Mouse (Mus musculus): ENCODE results near the gene Enpp3. TPM values are rescaled to one million over a fixed set of nuclear protein-coding genes. Genes with fewer than 3 reads are reported as not detected.

The Enpp3 gene
- polyA plus RNA-seq, 1 experiment from 2014 or later, result 4.1 TPM

DNA sequence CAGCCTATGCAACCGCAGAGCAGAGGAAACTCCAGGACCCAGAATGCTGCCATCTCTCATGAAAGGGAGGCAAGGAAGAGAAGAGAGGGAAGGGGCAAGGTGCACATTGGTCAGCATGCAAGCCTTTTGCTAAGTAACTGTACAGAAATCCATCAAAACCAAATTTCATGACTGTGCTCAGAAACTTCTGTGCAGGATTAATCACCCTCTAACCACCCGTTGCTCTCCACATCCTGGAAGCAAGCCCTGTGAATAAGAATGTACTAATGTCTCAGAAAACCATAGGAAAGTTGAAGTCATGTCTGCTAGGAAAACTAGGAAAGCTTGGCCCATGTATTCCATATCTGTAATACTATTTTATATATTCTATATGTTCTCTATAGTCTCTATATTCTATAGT is 103.5 kb downstream of the Enpp3 start:
- H3K4me1 ChIP-seq (ENCODE audit: control insufficient read depth, insufficient read depth, low read length), result no peaks in the 10 kb centered on the region
- ATAC-seq (ENCODE audit: low FRiP score, low TSS enrichment), result no peak
- no peak overlapping the region for H3K4me2 ChIP-seq (ENCODE audit: low read length)
- WGBS, result 88% methylated on average over 2 of the region's 2 CpGs
- no peaks in the 10 kb centered on the region for H3K27me3 ChIP-seq (ENCODE audit: control insufficient read depth, insufficient read depth, low read length)
- H3K9me3 ChIP-seq (ENCODE audit: control insufficient read depth, low read length), result no peaks in the 10 kb centered on the region
- DNase-seq, result no peak
- no peak overlapping the region for H3K9ac ChIP-seq (replicated peaks; ENCODE audit: low read length)
- no peak overlapping the region for H3K27ac ChIP-seq (replicated peaks; ENCODE audit: low read depth, low read length)
- H3K36me3 ChIP-seq (ENCODE audit: control insufficient read depth, insufficient read depth, low read length), result no peaks in the 10 kb centered on the region
- no peak overlapping the region for H3K4me3 ChIP-seq (replicated peaks; ENCODE audit: low read depth, low read length)

- no peak overlapping the region for H3K27ac ChIP-seq (replicated peaks; ENCODE audit: low read depth, low read length)
- H3K36me3 ChIP-seq (ENCODE audit: control insufficient read depth, insufficient read depth, low read length), result no peaks in the 10 kb centered on the region
- DNase-seq (peak; percentile 63), ATAC-seq (ENCODE audit: low FRiP score, low TSS enrichment) (no peak)
- no peaks in the 10 kb centered on the region for H3K9me3 ChIP-seq (ENCODE audit: control insufficient read depth, low read length)
- no peaks in the 10 kb centered on the region for H3K27me3 ChIP-seq (ENCODE audit: control insufficient read depth, insufficient read depth, low read length)
- H3K4me1 ChIP-seq (ENCODE audit: control insufficient read depth, insufficient read depth, low read length), result no peaks in the 10 kb centered on the region
- WGBS, result 79% methylated on average over 2 of the region's 2 CpGs
- H3K4me3 ChIP-seq (replicated peaks; ENCODE audit: low read depth, low read length), result no peak overlapping the region
- H3K9ac ChIP-seq (replicated peaks; ENCODE audit: low read length), result no peak overlapping the region
- no peak overlapping the region for H3K4me2 ChIP-seq (ENCODE audit: low read length)
Measured at GRCm38 (mm10) chr10:24738456-24738855, 104.2 kb downstream of the Enpp3 start.

- no peaks in the 10 kb centered on the region for H3K36me3 ChIP-seq (ENCODE audit: control insufficient read depth, insufficient read depth, low read length)
- no peaks in the 10 kb centered on the region for H3K4me1 ChIP-seq (ENCODE audit: control insufficient read depth, insufficient read depth, low read length)
- H3K4me2 ChIP-seq (ENCODE audit: low read length), result no peak overlapping the region
- H3K9ac ChIP-seq (replicated peaks; ENCODE audit: low read length), result no peak overlapping the region
- ATAC-seq (ENCODE audit: low FRiP score, low TSS enrichment) (no peak), DNase-seq (no peak)
- no peak overlapping the region for H3K4me3 ChIP-seq (replicated peaks; ENCODE audit: low read depth, low read length)
- H3K27ac ChIP-seq (replicated peaks; ENCODE audit: low read depth, low read length), result no peak overlapping the region
- 94% methylated on average over 5 of the region's 5 CpGs for WGBS
- H3K9me3 ChIP-seq (ENCODE audit: control insufficient read depth, low read length), result no peaks in the 10 kb centered on the region
- no peaks in the 10 kb centered on the region for H3K27me3 ChIP-seq (ENCODE audit: control insufficient read depth, insufficient read depth, low read length)
Measured at GRCm38 (mm10) chr10:24735027-24735777, 107.4 kb downstream of the Enpp3 start.

DNA sequence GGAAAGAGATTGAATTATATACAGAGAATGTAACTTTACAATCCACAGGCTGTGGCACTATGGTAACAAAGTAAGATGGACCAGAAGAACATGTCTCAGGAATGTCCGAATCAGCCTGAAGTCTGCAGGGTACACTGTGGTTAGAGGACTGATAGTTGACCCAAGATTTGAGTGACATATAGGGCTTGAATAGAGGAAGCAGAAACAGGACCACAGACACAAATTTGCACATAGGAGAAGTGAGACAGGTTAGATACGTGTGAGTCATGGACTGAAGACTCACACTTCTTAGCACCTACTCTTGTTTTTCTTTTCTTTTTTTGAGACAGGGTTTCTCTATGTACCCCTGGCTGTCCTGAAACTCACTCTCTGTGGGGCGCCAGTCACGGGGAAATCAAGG is 115.1 kb downstream of the Enpp3 start:
- WGBS, result 87% methylated on average over 4 of the region's 4 CpGs
- no peak for ATAC-seq (ENCODE audit: low FRiP score, low TSS enrichment)
- H3K27me3 ChIP-seq (ENCODE audit: control insufficient read depth, insufficient read depth, low read length), result no peaks in the 10 kb centered on the region
- H3K27ac ChIP-seq (replicated peaks; ENCODE audit: low read depth, low read length), result no peak overlapping the region
- no peaks in the 10 kb centered on the region for H3K4me1 ChIP-seq (ENCODE audit: control insufficient read depth, insufficient read depth, low read length)
- H3K4me2 ChIP-seq (ENCODE audit: low read length), result no peak overlapping the region
- H3K4me3 ChIP-seq (replicated peaks; ENCODE audit: low read depth, low read length), result no peak overlapping the region
- no peak for DNase-seq
- no peak overlapping the region for H3K9ac ChIP-seq (replicated peaks; ENCODE audit: low read length)
- H3K9me3 ChIP-seq (ENCODE audit: control insufficient read depth, low read length), result no peaks in the 10 kb centered on the region
- H3K36me3 ChIP-seq (ENCODE audit: control insufficient read depth, insufficient read depth, low read length), result no peaks in the 10 kb centered on the region

DNA sequence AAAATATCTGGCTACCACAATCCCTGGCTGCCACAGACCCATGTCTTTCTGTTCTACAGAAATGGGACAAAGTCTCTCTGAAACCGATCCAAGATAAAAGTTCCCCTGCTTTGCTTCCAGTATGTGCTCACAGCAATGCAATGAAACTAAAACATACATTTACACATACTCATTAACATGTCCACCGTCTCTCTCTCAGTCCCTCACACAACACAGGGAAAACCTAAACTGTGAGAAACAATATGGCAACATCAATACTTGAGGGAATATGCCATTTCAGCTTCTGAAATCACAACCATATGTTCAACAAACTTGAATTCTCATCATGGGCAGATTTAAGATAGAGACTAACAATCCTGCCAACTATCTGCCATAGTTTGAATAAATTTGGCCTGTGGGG is 117.4 kb downstream of the Enpp3 start:
- H3K9ac ChIP-seq (replicated peaks; ENCODE audit: low read length), result no peak overlapping the region
- 92% methylated on average over 2 of the region's 2 CpGs for WGBS
- no peaks in the 10 kb centered on the region for H3K27me3 ChIP-seq (ENCODE audit: control insufficient read depth, insufficient read depth, low read length)
- no peak overlapping the region for H3K4me3 ChIP-seq (replicated peaks; ENCODE audit: low read depth, low read length)
- no peaks in the 10 kb centered on the region for H3K36me3 ChIP-seq (ENCODE audit: control insufficient read depth, insufficient read depth, low read length)
- H3K4me2 ChIP-seq (ENCODE audit: low read length), result no peak overlapping the region
- no peak overlapping the region for H3K27ac ChIP-seq (replicated peaks; ENCODE audit: low read depth, low read length)
- no peak for ATAC-seq (ENCODE audit: low FRiP score, low TSS enrichment)
- no peak for DNase-seq
- no peaks in the 10 kb centered on the region for H3K4me1 ChIP-seq (ENCODE audit: control insufficient read depth, insufficient read depth, low read length)
- H3K9me3 ChIP-seq (ENCODE audit: control insufficient read depth, low read length), result no peaks in the 10 kb centered on the region

Other genes starting within 250 kb of the Enpp3 start
- 1.4 and 2.0 TPM in 2 replicates for gene Ccn2, start 247.4 kb downstream of the Enpp3 start, polyA plus RNA-seq (2014; fragmentation: Nextera tagmentation; extraction: Ambion mirVana)
- 0.55 and 4.2 TPM in 2 replicates for gene Enpp1, start 130.7 kb downstream of the Enpp3 start, polyA plus RNA-seq (2014; fragmentation: Nextera tagmentation; extraction: Ambion mirVana)
- gene Med23, start 27.2 kb upstream of the Enpp3 start, polyA plus RNA-seq (2014; fragmentation: Nextera tagmentation; extraction: Ambion mirVana), result 28.2 and 35.9 TPM in 2 replicates
- gene Arg1, start 84.7 kb upstream of the Enpp3 start, polyA plus RNA-seq (2014; fragmentation: Nextera tagmentation; extraction: Ambion mirVana), result 1.6 and 1.8 TPM in 2 replicates

All from midbrain, embryonic 14.5 days (tissue).